Mouse (Mus musculus) heart, adult 2 months (tissue): ENCODE measurements around the gene Apeh.

Experiments used
- CTCF ChIP-seq: fragments of 200-600 bp; IDR thresholded peaks from 2 replicates; pipeline ENCODE4 v1.8.1; 2022; ENCODE audit warnings: antibody characterized with exemption, mild to moderate bottlenecking, moderate library complexity
- EP300 ChIP-seq: fragments of 200-500 bp; IDR thresholded peaks from 2 replicates; pipeline ENCODE4 v1.6.1; 2011; ENCODE audit warnings: low read depth, low read length, control low read depth; ENCODE audit not compliant: insufficient read depth
- POLR2A ChIP-seq: fragments of 200-500 bp; IDR thresholded peaks from 2 replicates; pipeline ENCODE4 v1.6.1; 2011; ENCODE audit warnings: mild to moderate bottlenecking, low read depth, low read length, control low read depth; ENCODE audit not compliant: insufficient read depth

DNA sequence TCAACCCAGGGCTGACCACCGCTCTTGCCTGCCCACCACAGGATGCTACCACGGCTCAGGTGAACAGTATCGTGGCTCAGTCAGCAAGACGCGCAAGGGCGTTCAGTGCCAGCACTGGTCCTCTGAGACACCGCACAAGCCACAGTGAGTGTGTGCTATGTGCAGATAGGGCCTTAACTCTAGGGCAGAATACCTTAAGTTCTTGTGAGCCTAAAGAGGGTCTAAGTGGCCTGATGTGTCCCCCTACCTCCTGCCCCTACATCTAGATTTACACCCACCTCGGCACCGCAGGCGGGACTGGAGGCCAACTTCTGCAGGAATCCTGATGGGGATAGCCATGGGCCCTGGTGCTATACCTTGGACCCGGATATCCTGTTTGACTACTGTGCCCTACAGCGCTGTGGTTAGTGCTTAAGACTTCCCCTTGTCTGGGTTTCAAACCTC, 11.4 kb downstream of the Apeh start, which contains the start of gene Rnf123:
- TF ChIP-seq POLR2A = no peak
- TF ChIP-seq CTCF = no peak
- TF ChIP-seq EP300 = no peak
